Mouse (Mus musculus) frontal cortex, adult (tissue): Measurements from ENCODE around the gene Ltbp1.
A peak's percentile ranks its signal among the peaks of the same experiment; 100 is the strongest.

Source experiments
- ATAC-seq: cut with Nextera tagmentation; 2 replicates; pipeline ENCODE4 v1.9.2; 2017; ENCODE audit warnings: mild to moderate bottlenecking, moderate library complexity, mixed read lengths; ENCODE audit not compliant: low TSS enrichment

The Ltbp1 gene

DNA sequence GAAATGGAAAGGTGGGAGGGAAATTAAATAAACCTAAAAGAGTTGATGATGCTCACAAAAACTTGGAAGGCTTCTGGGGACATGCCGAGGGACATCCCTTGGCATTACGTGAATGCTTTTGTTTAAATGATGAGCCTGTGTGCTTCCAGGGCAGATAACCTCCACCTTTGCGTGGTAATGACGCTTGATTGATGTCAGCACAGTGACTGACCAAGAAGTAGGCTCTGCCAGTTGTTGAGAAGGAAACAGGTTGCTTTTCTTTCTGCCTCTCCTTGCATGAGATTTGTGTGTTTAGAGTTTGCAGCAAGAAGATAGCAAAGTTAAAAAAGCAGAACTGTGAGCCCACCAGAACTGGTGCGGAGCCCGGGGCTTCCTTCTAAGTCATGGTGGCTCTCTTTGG lies 431.5 kb downstream of the Ltbp1 start:
- no peak for ATAC-seq

DNA sequence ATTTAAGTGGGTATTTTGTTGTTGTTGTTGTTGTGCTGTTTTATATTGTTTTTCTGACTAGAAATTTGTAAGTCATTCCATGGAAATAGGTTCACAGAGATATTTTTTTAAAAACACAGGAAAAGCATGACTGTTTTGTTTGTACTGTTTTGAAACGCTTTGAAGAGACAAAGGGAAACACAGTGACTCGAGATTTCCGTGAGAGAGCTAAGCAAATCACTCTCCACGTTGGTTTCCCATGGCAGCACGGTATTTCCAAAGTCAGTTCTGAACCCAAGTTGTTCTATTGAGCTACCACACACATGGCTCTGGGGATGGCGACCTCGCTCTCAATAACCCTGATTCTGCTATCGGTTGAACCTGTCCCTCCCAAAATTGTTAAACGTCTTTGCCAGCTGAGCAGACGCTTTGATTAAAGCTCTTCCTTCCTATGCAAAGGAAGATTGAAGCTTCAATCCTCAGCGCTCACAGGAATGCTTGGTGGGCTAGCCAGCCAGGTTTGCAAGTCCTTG lies 431.9 kb downstream of the Ltbp1 start:
- no peak for ATAC-seq

DNA sequence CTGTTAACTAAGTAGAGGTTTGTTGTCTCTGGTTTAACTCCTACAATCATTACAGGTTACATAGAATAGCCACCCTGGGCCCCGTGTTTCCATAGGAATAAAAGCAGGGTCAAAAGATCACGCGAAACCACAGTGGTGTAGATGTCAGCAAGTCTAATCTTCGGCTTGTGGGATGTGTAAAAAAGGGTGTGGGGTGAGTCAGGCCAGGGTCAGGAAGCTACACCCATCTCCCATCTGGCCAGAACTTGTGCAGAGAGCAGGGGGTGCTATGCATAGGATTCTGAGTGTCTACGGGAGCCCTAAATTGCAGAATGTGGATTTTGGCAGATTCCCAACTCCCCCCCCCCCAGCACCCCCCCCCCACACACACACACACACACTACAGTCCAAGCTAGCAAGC lies 432.8 kb downstream of the Ltbp1 start:
- no peak for ATAC-seq

DNA sequence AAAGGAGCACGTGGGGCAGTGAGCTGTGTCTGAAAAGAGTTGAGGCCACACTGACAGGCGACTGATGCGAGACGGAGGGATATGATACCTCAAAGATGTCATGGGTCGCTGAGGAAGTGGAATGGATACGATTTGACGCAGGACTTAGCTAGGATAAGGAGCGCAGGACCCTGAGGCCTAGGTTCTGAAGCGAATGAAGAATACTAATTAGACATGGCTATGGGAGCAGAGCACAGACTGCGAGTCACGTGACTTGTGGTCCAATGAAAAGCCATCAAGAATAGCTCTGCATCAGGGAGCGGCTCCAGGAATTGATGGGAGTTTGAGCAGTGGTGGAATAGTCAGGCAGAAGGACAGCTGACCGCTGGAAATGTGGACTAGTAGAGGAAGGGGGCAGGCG lies 433.7 kb downstream of the Ltbp1 start:
- ATAC-seq = no peak

- ATAC-seq = no peak
Observed at GRCm38 (mm10) chr17:75440619-75441018, 435.3 kb downstream of the Ltbp1 start.

GRCm38 (mm10) chr17:75441260-75441830 lies 436.0 kb downstream of the Ltbp1 start:
- 0 out of 2 replicates have a peak, but pooled peaks have one; percentile 20 for ATAC-seq
